Mouse (Mus musculus) lung, adult 2 months (tissue): ENCODE measurements around the gene Umps.

ENCODE experiments used
- CTCF ChIP-seq: fragments of 200-500 bp; IDR thresholded peaks from 2 replicates; pipeline ENCODE4 v1.5.1; 2011; ENCODE audit warnings: mild to moderate bottlenecking, low read length, control low read depth; ENCODE audit not compliant: insufficient read depth
- POLR2A ChIP-seq: fragments of 200-500 bp; IDR thresholded peaks from 2 replicates; pipeline ENCODE4 v1.6.1; 2011; ENCODE audit warnings: low read depth, mild to moderate bottlenecking, control low read depth, low read length, borderline replicate concordance; ENCODE audit errors: extremely low read depth

- no peak for TF ChIP-seq POLR2A
- TF ChIP-seq CTCF: no peak
Measured at GRCm38 (mm10) chr16:33923758-33924157, 43.1 kb downstream of the Umps start.
